Mouse (Mus musculus): ENCODE results near the gene Acad11. TPM values are rescaled to one million over a fixed set of nuclear protein-coding genes. Genes with fewer than 3 reads are reported as not detected.

The Acad11 gene
- 9.9 and 12.4 TPM in 2 replicates for polyA plus RNA-seq (2016; fragmentation: Nextera tagmentation; extraction: Ambion mirVana)

DNA sequence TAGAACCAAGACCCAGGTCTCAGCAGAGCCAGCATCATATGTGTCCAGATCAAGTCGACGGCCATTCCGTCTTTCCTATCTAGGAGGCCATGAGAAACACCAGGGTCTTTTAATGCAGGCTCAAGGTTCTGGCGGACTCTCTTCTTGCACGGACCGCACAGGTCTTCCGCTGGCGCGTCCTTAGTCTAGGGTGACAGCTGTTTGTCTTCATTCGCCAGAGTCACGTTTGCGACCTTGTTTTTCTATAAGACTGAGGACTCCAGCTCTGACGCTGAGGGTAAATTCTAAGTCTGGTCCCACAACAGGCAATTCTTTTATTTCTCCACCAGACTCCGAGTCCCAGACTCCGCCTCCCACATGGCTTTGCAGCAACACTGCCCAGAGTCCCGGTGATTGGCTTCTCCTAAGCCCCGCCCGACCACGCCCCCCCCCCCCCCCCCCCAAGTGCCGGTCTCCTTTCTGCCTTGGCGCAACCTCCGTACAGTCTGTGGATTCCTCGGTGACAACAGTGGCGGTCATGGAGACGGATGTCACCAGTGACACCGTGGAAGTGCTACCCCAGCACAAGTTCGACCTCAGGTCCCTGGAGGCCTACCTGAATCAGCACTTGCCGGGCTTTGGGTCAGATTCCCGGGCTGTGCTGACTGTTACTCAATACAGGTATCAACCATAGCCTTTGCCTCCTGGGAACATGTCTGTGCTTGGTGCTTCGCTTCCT, at the start of gene Acad11:
TSS of gene Acad11 (plus strand) at position 134 of the 718 bp plus-strand sequence.
- Histone ChIP-seq H3K27ac (0 out of 2 replicates have a peak within 1 kb of the TSS, but pooled peaks have one; percentile 32), H3K36me3 (peaks cover 25% of the 10 kb centered on the region), H3K4me1 (replicated peaks) (peaks cover 18% of the 10 kb centered on the region), H3K4me3 (replicated peaks) (peak within 1 kb of the TSS; percentile 90), H3K27me3 (no peaks in the 10 kb centered on the region), H3K9ac (replicated peaks) (peak within 1 kb of the TSS; percentile 72), H3K9me3 (no peaks in the 10 kb centered on the region), H3K4me2 (peak within 1 kb of the TSS; percentile 86)
- peak; percentile 92 for ATAC-seq (ENCODE audit: insufficient number of reproducible peaks, insufficient read depth, low FRiP score, low TSS enrichment, low read depth)
- WGBS: under 1% methylated on average over 27 of the region's 30 CpGs

DNA sequence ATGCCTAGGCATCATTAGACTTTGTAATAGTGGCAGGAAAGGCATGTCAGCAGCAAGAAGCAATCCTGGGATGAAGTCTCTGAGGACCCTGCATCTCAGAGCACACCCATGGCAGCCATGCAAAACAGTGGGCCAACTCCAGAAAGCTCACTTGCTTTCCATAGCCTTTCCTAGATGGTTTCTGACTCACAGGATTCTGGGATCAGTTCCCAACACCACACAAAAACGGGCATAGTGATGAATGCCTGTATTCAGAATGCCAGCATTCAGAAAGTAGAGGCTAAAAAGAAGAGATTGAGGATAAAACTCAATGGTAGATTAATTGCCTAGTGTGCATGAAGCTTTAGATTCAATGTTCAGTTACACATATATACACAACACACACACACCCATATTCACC, 48.7 kb upstream of the Acad11 start:
- Histone ChIP-seq H3K4me1 (replicated peaks) (no peaks in the 10 kb centered on the region), H3K27ac (no peak overlapping the region), H3K9me3 (no peaks in the 10 kb centered on the region), H3K27me3 (no peaks in the 10 kb centered on the region), H3K4me3 (replicated peaks) (no peak overlapping the region), H3K36me3 (peaks cover 61% of the 10 kb centered on the region), H3K9ac (replicated peaks) (no peak overlapping the region), H3K4me2 (no peak overlapping the region)
- 84% methylated on average over 1 of the region's 1 CpGs for WGBS
- no peak for ATAC-seq (ENCODE audit: insufficient number of reproducible peaks, insufficient read depth, low FRiP score, low TSS enrichment, low read depth)

DNA sequence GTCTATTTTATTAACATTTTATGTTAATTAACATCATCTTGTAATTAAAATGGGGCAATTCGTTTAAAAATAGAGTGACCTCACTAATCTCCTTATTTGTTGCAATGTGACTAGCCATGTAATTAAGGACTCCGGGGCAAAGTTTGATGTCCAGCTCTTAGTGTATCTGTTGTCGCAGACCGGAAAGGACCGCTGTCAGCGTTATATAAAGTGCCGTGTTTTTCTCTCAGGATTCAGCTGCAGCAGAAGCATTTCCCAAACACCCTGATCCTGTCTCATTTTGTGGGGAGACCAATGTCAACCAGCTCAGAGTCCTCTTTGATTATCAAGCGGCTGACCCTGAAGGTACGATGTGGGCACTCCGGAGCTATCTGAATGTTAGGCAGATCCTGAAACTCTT, 42.2 kb upstream of the Acad11 start:
- Histone ChIP-seq H3K27ac (no peak overlapping the region), H3K27me3 (no peaks in the 10 kb centered on the region), H3K4me3 (replicated peaks) (no peak overlapping the region), H3K36me3 (peaks cover 83% of the 10 kb centered on the region), H3K9ac (replicated peaks) (no peak overlapping the region), H3K4me2 (no peak overlapping the region), H3K4me1 (replicated peaks) (no peaks in the 10 kb centered on the region), H3K9me3 (no peaks in the 10 kb centered on the region)
- WGBS: 92% methylated on average over 10 of the region's 10 CpGs
- ATAC-seq (ENCODE audit: insufficient number of reproducible peaks, insufficient read depth, low FRiP score, low TSS enrichment, low read depth): no peak

DNA sequence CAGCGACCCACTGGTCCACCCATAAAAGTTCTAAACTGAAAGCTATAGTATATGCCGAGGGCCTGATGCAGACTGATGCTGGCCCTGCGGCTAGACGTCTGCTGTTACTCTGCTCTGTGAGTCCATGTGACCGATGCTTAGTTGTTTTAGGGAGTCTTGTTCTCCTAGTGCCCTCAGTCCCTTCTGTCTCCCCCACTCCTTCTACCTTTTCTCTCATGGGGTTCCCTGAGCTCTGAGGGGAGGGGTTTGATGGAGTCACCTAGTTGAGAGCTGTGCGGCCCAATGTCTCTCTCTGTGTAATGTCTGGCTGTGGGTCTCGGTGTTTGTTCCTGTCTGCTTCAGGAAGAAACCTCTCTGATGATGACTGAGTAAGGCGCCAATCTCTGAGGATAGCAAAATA, 36.0 kb upstream of the Acad11 start:
- no peak for ATAC-seq (ENCODE audit: insufficient number of reproducible peaks, insufficient read depth, low FRiP score, low TSS enrichment, low read depth)
- Histone ChIP-seq H3K27ac (no peak overlapping the region), H3K9ac (replicated peaks) (no peak overlapping the region), H3K4me3 (replicated peaks) (no peak overlapping the region), H3K36me3 (peaks cover 67% of the 10 kb centered on the region), H3K9me3 (0 out of 2 replicates have a peak, but pooled peaks cover 6% of the 10 kb centered on the region), H3K4me2 (no peak overlapping the region), H3K4me1 (replicated peaks) (no peaks in the 10 kb centered on the region), H3K27me3 (no peaks in the 10 kb centered on the region)
- WGBS: 93% methylated on average over 8 of the region's 8 CpGs

DNA sequence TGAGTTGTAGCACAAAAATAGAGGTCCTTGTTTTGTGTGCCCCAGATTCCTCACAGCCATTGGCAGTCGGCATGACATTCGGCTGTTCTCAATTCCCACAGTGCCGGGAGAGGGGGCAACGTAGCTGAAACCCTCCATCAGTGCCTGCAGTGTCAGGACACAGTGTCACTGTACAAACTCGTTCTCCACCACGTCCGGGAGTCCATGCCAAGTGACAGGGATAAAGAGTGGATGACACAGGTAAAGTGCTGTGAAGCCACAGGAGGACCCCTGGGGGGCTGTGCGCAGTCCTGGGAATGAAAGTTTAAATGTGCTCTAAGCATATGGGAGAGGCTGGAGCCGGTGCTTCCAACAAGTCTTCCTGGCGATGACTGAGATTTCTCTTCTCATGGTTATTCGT, 33.3 kb upstream of the Acad11 start:
- Histone ChIP-seq H3K4me3 (replicated peaks) (no peak overlapping the region), H3K27me3 (no peaks in the 10 kb centered on the region), H3K4me2 (no peak overlapping the region), H3K36me3 (peaks cover 60% of the 10 kb centered on the region), H3K9me3 (0 out of 2 replicates have a peak, but pooled peaks cover 6% of the 10 kb centered on the region), H3K9ac (replicated peaks) (no peak overlapping the region), H3K27ac (no peak overlapping the region), H3K4me1 (replicated peaks) (no peaks in the 10 kb centered on the region)
- 86% methylated on average over 11 of the region's 11 CpGs for WGBS
- no peak for ATAC-seq (ENCODE audit: insufficient number of reproducible peaks, insufficient read depth, low FRiP score, low TSS enrichment, low read depth)

DNA sequence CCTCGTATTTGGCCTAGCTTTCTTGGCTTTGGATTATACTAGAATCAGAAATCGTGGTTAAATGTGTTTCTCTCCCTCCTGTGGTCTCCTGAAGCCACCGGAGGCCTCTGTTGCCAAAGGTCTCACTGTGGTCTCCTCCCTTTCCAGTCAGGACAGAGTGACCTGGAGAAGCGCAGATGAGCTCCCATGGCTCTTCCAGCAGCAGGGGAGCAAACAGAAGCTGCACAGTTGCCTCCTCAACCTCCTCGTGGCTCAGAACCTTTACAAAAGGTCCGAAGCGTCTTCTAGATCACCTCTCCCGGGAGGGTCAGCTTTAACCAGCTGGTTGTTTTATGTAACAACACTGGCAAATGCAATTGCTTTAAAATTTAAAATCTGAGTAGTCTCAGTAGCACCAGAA, 28.9 kb upstream of the Acad11 start:
- Histone ChIP-seq H3K4me1 (replicated peaks) (no peaks in the 10 kb centered on the region), H3K27ac (no peak overlapping the region), H3K27me3 (no peaks in the 10 kb centered on the region), H3K36me3 (peaks cover 64% of the 10 kb centered on the region), H3K4me3 (replicated peaks) (no peak overlapping the region), H3K9ac (replicated peaks) (no peak overlapping the region), H3K4me2 (no peak overlapping the region), H3K9me3 (no peaks in the 10 kb centered on the region)
- ATAC-seq (ENCODE audit: insufficient number of reproducible peaks, insufficient read depth, low FRiP score, low TSS enrichment, low read depth): no peak
- WGBS: 77% methylated on average over 8 of the region's 8 CpGs

DNA sequence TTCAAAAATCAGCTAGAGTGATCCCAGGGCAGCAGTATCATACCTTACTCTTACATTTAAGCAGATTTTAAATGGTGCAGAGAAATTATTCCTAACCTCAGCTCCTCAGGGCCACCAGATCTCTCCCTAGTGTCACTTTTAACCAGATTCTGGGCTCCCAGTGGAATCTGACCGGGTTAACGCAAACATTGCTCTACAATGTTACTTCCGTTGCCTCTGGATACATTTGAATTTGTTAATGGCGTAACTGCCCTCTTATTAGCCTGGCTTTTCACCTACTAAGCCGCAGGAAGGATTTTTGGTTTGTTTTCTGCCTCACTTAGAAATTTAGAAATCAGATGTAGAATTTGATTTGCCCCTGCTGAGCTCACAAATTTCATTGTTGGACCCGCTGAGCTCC, 28.5 kb upstream of the Acad11 start:
- no peaks in the 10 kb centered on the region for H3K4me1 ChIP-seq (replicated peaks)
- no peaks in the 10 kb centered on the region for H3K27me3 ChIP-seq
- H3K36me3 ChIP-seq: peaks cover 63% of the 10 kb centered on the region
- H3K9me3 ChIP-seq: no peaks in the 10 kb centered on the region
- H3K4me3 ChIP-seq (replicated peaks): no peak overlapping the region
- no peak for ATAC-seq (ENCODE audit: insufficient number of reproducible peaks, insufficient read depth, low FRiP score, low TSS enrichment, low read depth)
- no peak overlapping the region for H3K4me2 ChIP-seq
- H3K27ac ChIP-seq: no peak overlapping the region
- no peak overlapping the region for H3K9ac ChIP-seq (replicated peaks)
- 74% methylated on average over 6 of the region's 6 CpGs for WGBS

DNA sequence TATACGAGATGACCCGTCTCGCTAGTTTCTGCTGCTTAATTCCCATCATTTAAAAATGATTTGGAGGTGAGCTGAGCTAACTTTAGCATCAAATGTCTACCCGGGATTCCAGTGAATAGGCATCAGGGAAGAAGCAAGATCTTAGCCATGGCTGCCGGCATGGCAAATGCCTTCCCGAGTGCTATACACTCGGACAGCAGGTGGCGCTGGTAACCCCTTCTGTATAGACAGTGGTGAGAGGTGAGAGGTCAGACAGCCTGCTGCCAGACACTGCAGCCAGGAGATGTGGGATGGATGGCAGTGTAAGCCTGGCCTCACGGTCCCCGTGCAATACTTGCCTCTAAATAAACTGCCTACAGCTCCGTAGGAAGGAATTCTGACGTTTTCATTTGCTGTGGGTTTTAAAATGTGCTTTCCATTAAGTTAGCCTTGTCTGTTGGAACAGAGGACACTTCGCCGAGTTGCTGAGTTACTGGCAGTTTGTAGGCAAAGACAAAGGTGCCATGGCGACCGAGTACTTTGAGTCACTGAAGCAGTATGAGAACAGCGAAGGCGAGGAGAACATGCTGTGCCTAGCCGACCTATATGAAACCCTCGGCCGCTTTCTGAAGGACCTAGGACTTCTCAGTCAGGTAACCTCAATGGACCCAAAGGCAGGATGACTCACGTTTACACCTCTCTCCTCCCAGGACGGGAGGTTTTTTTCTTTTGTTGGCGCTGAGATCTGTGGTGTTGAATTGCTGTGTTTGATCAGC, 27.7 kb upstream of the Acad11 start:
- 0 out of 2 replicates have a peak overlapping the region, but pooled peaks have one; percentile 15 for H3K4me2 ChIP-seq
- no peak for ATAC-seq (ENCODE audit: insufficient number of reproducible peaks, insufficient read depth, low FRiP score, low TSS enrichment, low read depth)
- H3K4me1 ChIP-seq (replicated peaks): no peaks in the 10 kb centered on the region
- H3K27me3 ChIP-seq: no peaks in the 10 kb centered on the region
- no peak overlapping the region for H3K9ac ChIP-seq (replicated peaks)
- 48% methylated on average over 24 of the region's 24 CpGs for WGBS
- H3K36me3 ChIP-seq: peaks cover 63% of the 10 kb centered on the region
- H3K4me3 ChIP-seq (replicated peaks): no peak overlapping the region
- no peaks in the 10 kb centered on the region for H3K9me3 ChIP-seq
- no peak overlapping the region for H3K27ac ChIP-seq

DNA sequence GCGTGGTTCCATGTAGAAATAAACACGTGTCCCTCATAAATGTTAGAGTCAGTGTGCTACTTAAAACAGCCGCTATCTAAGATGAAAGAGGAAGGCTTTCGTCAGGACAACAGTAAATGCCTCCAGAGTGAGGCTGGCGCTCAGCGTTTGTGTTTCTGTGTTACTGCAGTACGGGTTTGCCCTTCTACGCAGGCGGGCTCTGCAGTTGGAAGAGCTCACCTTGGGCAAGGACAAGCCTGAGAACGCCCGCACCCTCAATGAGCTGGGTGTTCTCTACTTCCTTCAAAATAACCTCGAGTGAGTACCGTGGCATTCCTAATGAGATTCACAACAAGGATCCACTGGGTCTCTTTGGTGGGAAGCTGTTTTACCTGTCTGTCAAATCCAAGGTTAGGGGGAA, 24.9 kb upstream of the Acad11 start:
- H3K27ac ChIP-seq: no peak overlapping the region
- no peaks in the 10 kb centered on the region for H3K4me1 ChIP-seq (replicated peaks)
- no peaks in the 10 kb centered on the region for H3K27me3 ChIP-seq
- H3K9ac ChIP-seq (replicated peaks): no peak overlapping the region
- H3K4me3 ChIP-seq (replicated peaks): no peak overlapping the region
- H3K9me3 ChIP-seq: no peaks in the 10 kb centered on the region
- no peak for ATAC-seq (ENCODE audit: insufficient number of reproducible peaks, insufficient read depth, low FRiP score, low TSS enrichment, low read depth)
- peaks cover 61% of the 10 kb centered on the region for H3K36me3 ChIP-seq
- H3K4me2 ChIP-seq: no peak overlapping the region
- 84% methylated on average over 13 of the region's 13 CpGs for WGBS

DNA sequence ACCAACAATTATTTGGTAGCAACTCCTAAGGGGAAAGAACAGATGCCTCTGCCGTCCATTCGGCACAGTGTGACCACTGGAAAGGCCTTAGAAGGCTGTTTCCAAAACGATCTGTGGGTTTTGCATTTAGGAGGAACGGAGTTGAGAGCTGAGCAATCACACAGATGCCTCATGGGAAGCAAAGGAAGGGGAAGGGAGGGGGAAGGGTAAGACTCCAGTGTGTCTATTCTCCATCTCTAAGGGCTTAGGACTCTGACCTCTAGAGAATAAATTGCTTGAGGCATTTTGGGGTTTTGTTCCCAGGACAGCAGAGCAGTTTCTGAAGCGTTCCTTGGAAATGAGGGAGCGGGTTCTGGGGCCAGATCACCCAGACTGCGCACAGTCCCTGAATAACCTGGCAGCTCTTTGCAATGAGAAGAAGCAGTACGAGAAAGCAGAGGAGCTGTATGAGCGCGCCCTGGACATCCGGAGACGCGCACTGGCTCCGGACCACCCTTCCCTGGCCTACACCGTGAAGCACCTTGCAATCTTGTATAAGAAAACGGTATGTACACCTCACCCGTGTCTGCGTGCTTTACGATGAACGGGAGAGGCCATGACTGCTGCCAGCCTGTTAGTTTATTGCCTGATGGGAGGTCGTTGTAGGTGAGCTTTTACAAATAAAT, 24.0 kb upstream of the Acad11 start:
- no peaks in the 10 kb centered on the region for H3K4me1 ChIP-seq (replicated peaks)
- H3K9me3 ChIP-seq: no peaks in the 10 kb centered on the region
- no peak overlapping the region for H3K4me3 ChIP-seq (replicated peaks)
- H3K4me2 ChIP-seq: no peak overlapping the region
- H3K27ac ChIP-seq: no peak overlapping the region
- no peak overlapping the region for H3K9ac ChIP-seq (replicated peaks)
- 91% methylated on average over 21 of the region's 21 CpGs for WGBS
- no peak for ATAC-seq (ENCODE audit: insufficient number of reproducible peaks, insufficient read depth, low FRiP score, low TSS enrichment, low read depth)
- H3K27me3 ChIP-seq: no peaks in the 10 kb centered on the region
- peaks cover 60% of the 10 kb centered on the region for H3K36me3 ChIP-seq

DNA sequence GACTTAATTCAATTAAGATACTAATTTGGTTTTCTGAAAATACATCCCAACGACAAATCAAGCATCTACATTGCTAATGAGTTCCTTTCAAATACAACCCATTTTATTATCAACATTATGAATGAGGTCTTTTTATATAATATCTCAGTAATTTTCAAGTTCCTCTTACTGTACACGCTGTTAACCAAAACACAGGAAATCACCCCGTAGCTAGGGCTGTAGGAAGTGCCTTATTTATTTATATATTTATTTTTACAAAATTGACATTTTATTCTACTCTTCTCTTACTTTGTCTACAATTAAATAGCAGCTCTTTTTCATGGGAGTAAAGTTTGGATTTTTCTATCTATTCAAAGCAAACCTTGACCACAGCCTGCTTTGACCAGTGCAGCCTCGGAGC, 23.4 kb upstream of the Acad11 start:
- no peak overlapping the region for H3K4me2 ChIP-seq
- WGBS: 95% methylated on average over 4 of the region's 4 CpGs
- no peaks in the 10 kb centered on the region for H3K9me3 ChIP-seq
- peaks cover 60% of the 10 kb centered on the region for H3K36me3 ChIP-seq
- ATAC-seq (ENCODE audit: insufficient number of reproducible peaks, insufficient read depth, low FRiP score, low TSS enrichment, low read depth): no peak
- no peak overlapping the region for H3K9ac ChIP-seq (replicated peaks)
- H3K4me3 ChIP-seq (replicated peaks): no peak overlapping the region
- H3K27ac ChIP-seq: no peak overlapping the region
- no peaks in the 10 kb centered on the region for H3K4me1 ChIP-seq (replicated peaks)
- no peaks in the 10 kb centered on the region for H3K27me3 ChIP-seq
